Comparison of ENCODE assay signal across 16 mouse cellular contexts in the genomic region with DNA sequence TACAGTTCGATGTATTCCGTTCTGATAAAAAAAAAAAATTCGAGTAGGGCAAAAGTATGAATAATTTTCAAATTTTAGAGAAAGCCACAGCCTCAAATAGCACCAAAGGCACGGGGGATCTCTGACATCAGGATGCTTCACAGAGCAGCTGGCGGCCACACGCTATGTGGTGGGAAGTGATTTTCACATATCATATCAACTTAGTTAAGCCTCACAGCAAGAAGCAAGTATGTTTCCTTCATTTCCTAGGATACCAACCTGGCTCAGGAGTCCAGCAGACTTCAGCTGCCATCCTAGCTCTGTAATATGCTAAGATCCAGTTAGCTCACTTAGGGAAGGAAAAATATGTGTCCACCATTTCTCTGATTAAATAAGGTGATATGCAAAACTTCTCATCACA.
A peak's percentile ranks its signal among the peaks of the same experiment; 100 is the strongest.
DNase-seq lines count a peak whose midpoint lies in the region; ATAC-seq and TF ChIP-seq lines count a peak whose summit lies in the region.
"Had no signal": no experiment of that assay in that cellular context is flagged by ENCODE, and none has a peak within 500 bp of the region (broad histone marks: within the 10 kb centered on the region; RNA-seq: fewer than 3 reads in every experiment).

No protein-coding gene starts in this region.

- H3K27me3 ChIP-seq in liver, adult 2 months (ENCODE audit: control insufficient read depth, insufficient read depth, low read length): no peaks in the 10 kb centered on the region
- H3K27me3 ChIP-seq: intestine, embryonic 15.5 days; limb, embryonic 13.5 days had no signal

- no peak for TF ChIP-seq CTCF in liver, adult 2 months (IDR thresholded peaks at IDR 0.05; ENCODE audit: low read depth, low read length)

- peaks cover 3% of the 10 kb centered on the region; the same call in 1 of the 2 replicates for H3K36me3 ChIP-seq in liver, adult 2 months (ENCODE audit: control insufficient read depth, insufficient read depth, low read length)
- H3K36me3 ChIP-seq: intestine, embryonic 15.5 days; limb, embryonic 13.5 days had no signal

- no peak for ATAC-seq in megakaryocyte-erythroid progenitor cell, adult 5-6 weeks (replicated peaks; ENCODE audit: low FRiP score, low TSS enrichment, poor library complexity, severe bottlenecking)
- ATAC-seq: intestine, embryonic 15.5 days; liver, postnatal 0 days had no signal

- DNase-seq in liver, adult 2 months (ENCODE audit: extremely low read depth, low read depth, low spot score): no peak
- no peak for DNase-seq in liver
- DNase-seq in frontal cortex, postnatal 14 days (ENCODE audit: low spot score in 2 of 2): peak; percentile 29 to 46
- DNase-seq in left cerebral cortex, postnatal 25 days (ENCODE audit: low spot score in 2 of 2): peak; percentile 52 to 92
- peak; percentile 59 to 68 for DNase-seq in right cerebral cortex, postnatal 36 days (ENCODE audit: low spot score in 2 of 2)
- DNase-seq in embryo, embryonic 10 days (ENCODE audit: low spot score): no peak
- no peak for DNase-seq in gastrocnemius, postnatal 25 days
- DNase-seq: heart, adult 11 months; liver, postnatal 0 days; lung, postnatal 4 days; retina, postnatal 1 day had no signal

- H3K4me1 ChIP-seq in liver, adult 2 months (ENCODE audit: control insufficient read depth, insufficient read depth, low read length): peaks cover 26% of the 10 kb centered on the region
- H3K4me1 ChIP-seq: intestine, embryonic 15.5 days; limb, embryonic 13.5 days had no signal

- H3K4me3 ChIP-seq in liver, adult 2 months (ENCODE audit: insufficient read depth, low read depth, low read length): peak overlapping the region; percentile 71
- H3K4me3 ChIP-seq: erythroblast, embryonic 14.5 days; intestine, embryonic 15.5 days; layer of hippocampus, adult 2 months; limb, embryonic 13.5 days had no signal

- 23% methylated on average over 6 of the region's 6 CpGs for WGBS in liver, adult 2 months

- peak overlapping the region; percentile 91 for H3K9ac ChIP-seq in liver, adult 2 months (ENCODE audit: low read depth, low read length)
- H3K9ac ChIP-seq: intestine, embryonic 15.5 days; limb, embryonic 13.5 days; liver, postnatal 0 days had no signal

- no peak for TF ChIP-seq POLR2A in liver, adult 2 months (IDR thresholded peaks at IDR 0.05; ENCODE audit: extremely low read depth, insufficient read depth, low read length)

- H3K27ac ChIP-seq in liver, adult 2 months (replicated peaks; ENCODE audit: insufficient read depth, low read depth, low read length): peak overlapping the region; percentile 98
- H3K27ac ChIP-seq: intestine, embryonic 15.5 days; layer of hippocampus, adult 2 months; limb, embryonic 13.5 days had no signal

- intact Hi-C loops in left cerebral cortex, postnatal 25 days (cut with DNase I): no loop called here

- peaks cover 10% of the 10 kb centered on the region; the same call in 1 of the 2 replicates for H3K79me2 ChIP-seq in liver, adult 2 months (ENCODE audit: control insufficient read depth, insufficient read depth, low read length)

Comparison
In these comparisons a context has a peak if more than half of its experiments do, and no peak if none do; other contexts are left out.
1. DNase-seq: peak in frontal cortex, postnatal 14 days (2 of 2), left cerebral cortex, postnatal 25 days (2 of 2) and right cerebral cortex, postnatal 36 days (2 of 2); none in liver, adult 2 months (single experiment), liver (single experiment), embryo, embryonic 10 days (single experiment) and gastrocnemius, postnatal 25 days (single experiment).